Mouse (Mus musculus): Measurements from ENCODE around the gene Ddx19a.

Ddx19a gene

DNA sequence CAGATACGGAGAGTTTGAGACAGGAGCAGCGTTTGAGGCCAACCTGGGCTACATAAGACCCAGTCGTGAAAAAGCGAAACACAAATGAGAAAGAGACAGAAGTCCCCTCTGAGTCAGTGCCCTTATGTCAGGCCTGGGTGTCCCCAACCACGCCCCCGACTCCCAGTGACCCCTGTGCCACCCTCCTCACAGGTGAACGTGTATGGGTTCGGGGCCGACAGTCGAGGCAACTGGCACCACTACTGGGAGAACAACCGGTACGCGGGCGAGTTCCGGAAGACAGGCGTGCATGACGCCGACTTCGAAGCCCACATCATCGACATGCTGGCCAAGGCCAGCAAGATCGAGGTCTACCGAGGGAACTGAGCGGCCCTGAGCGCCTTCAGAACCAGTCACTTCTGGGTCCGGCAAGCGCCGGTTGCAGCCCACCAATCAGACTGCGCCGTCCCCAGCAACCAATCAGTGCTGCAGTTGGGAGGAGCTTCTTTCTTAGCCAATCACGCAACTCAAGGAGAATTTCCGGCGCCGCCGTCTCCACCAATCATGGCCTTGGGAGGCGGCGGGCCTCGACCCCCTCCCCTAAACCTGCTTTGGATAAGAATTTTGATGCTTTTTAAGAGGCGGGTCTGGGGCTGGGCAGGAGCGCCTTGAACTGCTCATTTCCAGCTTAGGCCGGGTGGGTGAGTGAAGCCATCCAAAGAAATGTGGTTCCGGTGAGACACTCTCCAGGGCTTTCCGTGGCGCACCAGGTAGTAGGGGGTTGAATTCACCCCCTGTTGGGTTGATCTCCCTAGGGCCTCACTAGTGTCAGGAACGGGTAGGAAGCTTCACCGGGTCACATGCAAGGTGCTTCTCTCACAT is 27.5 kb downstream of the Ddx19a start:
- DNase-seq (ENCODE audit: low read depth) = peak; percentile 94

DNA sequence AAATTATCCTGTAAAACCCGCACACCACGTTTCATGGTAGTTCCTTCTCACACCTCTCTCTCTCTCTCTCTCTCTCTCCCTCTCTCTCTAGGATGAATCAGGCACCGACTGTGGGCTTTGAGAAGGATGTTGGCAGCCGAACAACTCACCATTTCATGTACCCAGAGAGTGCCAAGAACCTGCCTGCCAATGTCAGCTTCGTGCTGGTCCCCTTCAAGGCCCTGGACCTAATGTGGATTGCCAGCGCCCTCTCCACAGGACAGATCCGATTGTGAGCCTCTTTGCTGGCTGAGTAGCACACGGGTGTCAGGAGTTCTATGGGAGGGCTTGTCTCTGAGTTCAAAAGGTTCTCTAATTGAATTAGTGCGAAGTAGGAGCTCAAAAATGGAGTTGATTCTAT is 30.3 kb downstream of the Ddx19a start:
- DNase-seq (ENCODE audit: low read depth) = no peak

DNA sequence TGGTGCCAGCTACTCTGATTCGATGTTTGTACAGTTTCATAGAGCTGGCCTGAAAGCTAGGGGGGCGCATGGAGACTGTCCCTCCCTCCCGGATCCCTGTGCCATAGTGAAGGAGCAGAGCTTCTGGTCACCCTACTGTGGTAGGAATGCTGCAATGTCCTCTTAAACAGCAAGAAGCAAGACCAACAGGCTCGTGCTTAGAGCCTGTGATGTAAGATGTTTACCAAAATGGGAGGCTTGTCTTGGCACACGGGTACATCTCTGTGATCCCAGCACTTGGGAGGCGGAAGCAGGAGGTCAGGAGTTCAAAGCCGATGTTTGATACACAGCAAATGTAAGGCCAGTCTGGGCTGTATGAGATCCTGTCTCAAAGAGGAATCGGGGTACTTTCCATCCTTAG is 31.0 kb downstream of the Ddx19a start:
- no peak for DNase-seq (ENCODE audit: low read depth)

- DNase-seq (ENCODE audit: low read depth) = no peak
Observed at GRCm38 (mm10) chr8:110965594-110965993, 32.0 kb downstream of the Ddx19a start.

- no peak for DNase-seq (ENCODE audit: low read depth)
Observed at GRCm38 (mm10) chr8:110964666-110965065, 32.9 kb downstream of the Ddx19a start.

GRCm38 (mm10) chr8:110963051-110963450 is 34.5 kb downstream of the Ddx19a start:
- no peak for DNase-seq (ENCODE audit: low read depth)

- DNase-seq (ENCODE audit: low read depth) = no peak
Observed at GRCm38 (mm10) chr8:110959906-110960305, 37.7 kb downstream of the Ddx19a start.

DNA sequence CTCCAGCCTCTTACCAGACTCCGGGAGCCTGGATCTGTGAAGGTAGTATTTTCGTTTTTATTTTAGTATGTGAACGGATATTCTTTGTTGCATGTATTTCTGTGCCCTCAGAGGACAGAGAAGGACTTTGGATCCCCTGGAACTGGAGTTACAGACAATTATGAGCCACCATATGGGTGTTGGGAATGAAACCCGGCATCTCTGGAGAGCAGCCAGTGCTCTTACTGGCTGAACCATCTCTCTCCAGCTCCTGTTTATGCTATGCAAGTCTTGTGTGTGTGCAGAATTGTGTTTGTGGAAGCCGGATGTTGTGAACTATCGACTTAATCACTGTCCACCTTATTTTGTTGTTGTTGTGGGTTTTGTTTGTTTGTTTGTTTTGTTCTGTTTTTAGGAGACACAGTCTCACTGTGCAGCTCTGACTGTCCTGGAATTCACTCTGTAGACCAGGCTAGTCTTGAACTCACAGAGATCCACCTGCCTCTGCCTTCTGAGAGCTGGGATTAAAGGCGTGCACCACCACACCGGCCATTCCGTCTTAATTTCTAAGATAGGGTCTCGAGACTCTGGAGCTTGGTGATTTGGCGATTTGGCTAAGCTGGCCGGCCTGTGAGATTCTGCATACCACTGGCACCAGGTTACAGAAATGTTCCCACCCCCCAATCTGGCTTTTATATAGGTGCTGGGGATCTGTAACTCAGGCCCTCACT is 38.4 kb downstream of the Ddx19a start:
- DNase-seq (ENCODE audit: low read depth) = no peak

DNA sequence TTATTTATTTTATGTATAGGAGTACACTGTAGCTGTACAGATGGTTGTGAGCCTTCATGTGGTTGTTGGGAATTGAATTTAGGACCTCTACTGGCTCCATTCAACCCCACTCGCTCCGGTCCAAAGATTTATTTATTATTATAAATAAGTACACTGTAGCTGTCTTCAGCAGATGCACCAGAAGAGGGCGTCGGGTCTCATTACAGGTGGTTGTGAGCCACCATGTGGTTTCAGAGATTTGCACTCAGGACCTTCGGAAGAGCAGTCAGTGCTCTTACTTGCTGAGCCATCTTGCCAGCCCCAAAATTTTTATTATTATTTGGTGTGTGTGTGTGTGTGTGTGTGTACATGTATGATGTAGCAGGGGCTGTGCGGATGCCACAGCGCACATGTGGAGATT is 39.0 kb downstream of the Ddx19a start:
- peak; percentile 29 for DNase-seq (ENCODE audit: low read depth)

GRCm38 (mm10) chr8:110958135-110958534 is 39.5 kb downstream of the Ddx19a start:
- no peak for DNase-seq (ENCODE audit: low read depth)

- DNase-seq (ENCODE audit: low read depth) = no peak
Observed at GRCm38 (mm10) chr8:110957471-110957870, 40.1 kb downstream of the Ddx19a start.

GRCm38 (mm10) chr8:110956619-110957450 is 40.8 kb downstream of the Ddx19a start:
- DNase-seq (ENCODE audit: low read depth) = no peak

- peak; percentile 71 for DNase-seq (ENCODE audit: low read depth)
Observed at GRCm38 (mm10) chr8:110954776-110955175, 42.8 kb downstream of the Ddx19a start.

DNA sequence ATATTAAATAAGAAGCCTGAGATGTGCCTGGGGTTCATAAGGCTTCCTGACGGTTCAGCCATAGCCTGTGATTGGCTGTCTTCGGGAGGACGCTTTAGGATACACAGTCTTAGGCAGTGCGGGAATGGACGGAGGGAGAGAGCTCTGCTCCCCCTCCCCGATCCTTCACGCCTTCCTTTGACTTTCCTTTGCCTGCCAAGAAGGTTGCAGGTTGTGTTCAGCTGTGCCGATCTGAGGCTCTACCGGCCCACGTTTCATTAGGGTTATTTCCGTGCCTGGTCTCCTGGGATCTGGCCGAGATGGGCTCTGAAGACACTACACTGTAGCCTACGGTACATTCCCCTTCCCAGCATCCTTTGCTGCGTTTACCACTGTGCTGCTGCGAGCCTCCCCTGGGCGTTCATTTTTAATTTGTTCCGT is 47.5 kb downstream of the Ddx19a start:
- peak; percentile 62 for DNase-seq (ENCODE audit: low read depth)

- no peak for DNase-seq (ENCODE audit: low read depth)
Observed at GRCm38 (mm10) chr8:110945716-110946115, 51.9 kb downstream of the Ddx19a start.

- DNase-seq (ENCODE audit: low read depth) = no peak
Observed at GRCm38 (mm10) chr8:110944276-110944876, 53.2 kb downstream of the Ddx19a start.

DNA sequence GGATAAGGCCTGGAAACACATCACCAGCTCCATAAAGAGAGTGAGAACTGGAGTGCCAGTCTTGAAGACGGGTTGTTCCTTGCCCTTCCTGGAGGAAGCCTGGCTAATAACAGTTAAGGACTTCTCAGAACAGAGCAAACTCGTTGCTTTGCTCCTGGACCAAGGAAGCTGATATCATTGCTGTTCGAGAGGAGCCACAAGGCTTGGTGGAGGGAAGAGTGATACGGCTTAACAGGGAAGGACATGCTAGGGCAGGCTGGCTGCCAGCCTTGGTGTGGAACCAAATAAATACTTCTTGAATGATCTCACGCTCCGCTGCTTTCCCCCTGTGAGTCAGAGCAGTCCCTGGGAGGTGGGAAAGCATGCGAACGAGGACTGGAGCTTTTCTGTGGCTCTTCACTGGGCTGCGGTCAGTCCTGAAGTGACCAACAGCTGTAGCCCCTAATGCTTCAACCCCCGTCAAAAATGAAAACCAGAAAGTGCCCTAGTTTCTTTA is 56.1 kb downstream of the Ddx19a start:
- DNase-seq (ENCODE audit: low read depth) = no peak

- no peak for DNase-seq (ENCODE audit: low read depth)
Observed at GRCm38 (mm10) chr8:110940682-110941452, 56.7 kb downstream of the Ddx19a start.

DNA sequence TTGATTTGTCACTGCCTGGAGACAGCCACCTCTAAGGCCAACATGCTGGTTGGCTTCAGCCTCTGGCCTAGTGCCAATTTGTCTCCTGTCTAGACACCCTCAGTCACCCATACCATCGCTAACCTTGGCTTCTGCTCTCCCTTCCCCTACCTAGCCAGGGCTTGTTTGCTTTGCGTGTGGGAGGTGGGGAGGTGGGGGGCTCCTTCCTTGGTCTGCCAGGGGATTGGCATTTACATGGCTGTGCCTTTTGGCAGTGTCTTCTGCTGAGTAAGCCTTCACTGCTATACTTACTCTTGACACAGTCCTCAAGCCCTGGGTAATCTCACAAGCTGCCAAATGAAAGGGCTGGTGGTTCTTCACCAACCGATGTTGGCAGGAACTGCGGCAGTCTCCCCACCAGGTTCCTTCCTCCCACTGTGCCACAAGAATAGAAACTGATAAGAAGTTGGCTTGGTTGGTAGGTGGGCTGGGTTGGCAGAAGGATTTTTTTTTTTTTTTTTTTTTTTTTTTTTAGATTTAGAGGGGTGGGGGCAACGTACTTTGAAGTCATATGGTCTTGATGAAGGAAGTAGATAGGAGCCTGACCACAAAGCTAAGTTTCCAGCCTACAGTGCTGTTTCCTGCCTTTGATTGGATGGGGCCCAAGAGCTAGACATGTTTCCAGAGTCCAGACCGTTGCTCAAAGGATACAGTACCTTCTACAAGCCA is 58.6 kb downstream of the Ddx19a start:
- DNase-seq (ENCODE audit: low read depth) = peak; percentile 88

GRCm38 (mm10) chr8:110936217-110936616 is 61.4 kb downstream of the Ddx19a start:
- DNase-seq (ENCODE audit: low read depth) = no peak

Data from induced T-regulatory cell, adult 2 months (primary cell).